Mouse (Mus musculus) kidney, embryonic 14.5 days (tissue): Measurements from ENCODE around the gene Ezh1. TPM values are rescaled to one million over a fixed set of nuclear protein-coding genes. Genes with fewer than 3 reads are reported as not detected.

Source experiments
- ATAC-seq: fragments of 200-750 bp; cut with Nextera tagmentation; 2 replicates; pipeline ENCODE4 v1.8.0; 2017; ENCODE audit warnings: moderate number of reproducible peaks, mild to moderate bottlenecking, moderate TSS enrichment, moderate library complexity; ENCODE audit not compliant: low FRiP score, low TSS enrichment
- H3K27ac ChIP-seq: fragments of 300-500 bp; sonication (generic); 2 replicates; pipeline ENCODE4 v1.5.1; 2014; ENCODE audit warnings: low read depth, mild to moderate bottlenecking, low read length, moderate library complexity, mixed read lengths
- H3K27me3 ChIP-seq: fragments of 300-500 bp; sonication (generic); 2 replicates; pipeline ENCODE4 v1.6.1; 2014; ENCODE audit warnings: mild to moderate bottlenecking, low read length; ENCODE audit not compliant: control insufficient read depth, insufficient read depth
- H3K36me3 ChIP-seq: fragments of 300-500 bp; sonication (generic); 2 replicates; pipeline ENCODE4 v1.6.1; 2014; ENCODE audit warnings: low read length, mixed read lengths; ENCODE audit not compliant: control insufficient read depth, insufficient read depth
- H3K4me1 ChIP-seq: fragments of 300-500 bp; sonication (generic); 2 replicates; pipeline ENCODE4 v1.6.1; 2014; ENCODE audit warnings: low read length, mixed read lengths; ENCODE audit not compliant: control insufficient read depth, insufficient read depth
- H3K4me2 ChIP-seq: fragments of 300-500 bp; sonication (generic); replicated peaks from 2 replicates; pipeline ENCODE4 v1.6.1; 2014; ENCODE audit warnings: low read depth, mild to moderate bottlenecking, low read length
- H3K4me3 ChIP-seq: fragments of 300-500 bp; sonication (generic); 2 replicates; pipeline ENCODE4 v1.5.1; 2014; ENCODE audit warnings: mild to moderate bottlenecking, low read length
- H3K9ac ChIP-seq: fragments of 300-500 bp; sonication (generic); 2 replicates; pipeline ENCODE4 v1.6.1; 2014; ENCODE audit warnings: low read depth, mild to moderate bottlenecking, low read length, moderate library complexity
- H3K9me3 ChIP-seq: fragments of 300-500 bp; sonication (generic); 2 replicates; pipeline ENCODE4 v1.6.1; 2016; ENCODE audit warnings: low read length; ENCODE audit not compliant: control insufficient read depth
- WGBS: fragments of 180-500 bp; shearing (Covaris S2); extraction: QIAGEN DNeasy Blood & Tissue Kit; methylation state at CpG from one replicate; pipeline ENCODE4 v1.1.7; 2014; 5-methylcytosine and 5-hydroxymethylcytosine counted together
- polyA plus RNA-seq: library from polyadenylated mRNA; unstranded; fragments of >200 nt; fragmentation: Nextera tagmentation; extraction: Ambion mirVana; gene quantifications from 2 replicates; pipeline ENCODE4 v1.2.1, GENCODE M21; 2014

The Ezh1 gene
- polyA plus RNA-seq, 1 experiment from 2014 or later: 27.4 TPM

DNA sequence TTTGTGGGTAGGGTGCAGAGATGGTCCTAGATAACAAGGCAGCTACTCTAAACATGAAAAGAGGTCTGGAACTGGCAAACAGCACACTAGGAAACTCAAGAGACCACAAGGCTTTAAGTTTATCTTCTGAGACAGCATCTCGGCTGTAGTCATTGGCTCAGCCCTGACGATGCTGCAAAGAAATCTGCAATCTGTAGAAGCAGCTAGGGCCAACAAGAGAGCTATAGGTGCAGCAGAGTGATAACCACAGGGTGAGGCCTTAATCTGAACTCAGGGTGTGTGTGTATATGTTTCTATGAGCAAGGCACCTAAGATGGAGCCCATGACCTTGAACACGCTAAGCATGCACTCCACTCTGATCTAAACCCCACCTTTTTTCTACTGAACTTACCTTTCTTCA lies 26.7 kb downstream of the Ezh1 start:
- no peaks in the 10 kb centered on the region for H3K4me1 ChIP-seq

DNA sequence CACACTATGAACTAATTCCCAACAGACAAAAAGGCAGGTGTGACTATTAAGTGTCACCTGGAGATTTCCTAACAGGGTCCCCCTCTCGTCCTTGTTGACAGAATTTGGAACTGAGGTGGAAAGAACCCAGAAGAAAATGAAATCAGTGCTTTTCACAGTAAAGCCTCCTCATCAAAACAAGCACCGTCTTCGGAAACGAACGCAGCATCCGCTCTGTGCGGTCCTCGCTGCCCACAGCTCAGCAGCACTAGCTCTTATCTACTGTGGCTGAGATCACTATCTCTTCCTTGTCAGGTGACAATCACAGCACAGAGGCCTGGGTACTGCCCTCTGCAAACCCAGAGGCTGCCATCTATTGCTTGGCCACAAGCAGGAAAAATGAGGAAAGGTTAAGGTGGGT lies 30.1 kb downstream of the Ezh1 start:
- Histone ChIP-seq H3K36me3 (peaks cover 78% of the 10 kb centered on the region), H3K27ac (no peak overlapping the region), H3K4me3 (no peak overlapping the region), H3K4me2 (no peak overlapping the region), H3K27me3 (no peaks in the 10 kb centered on the region), H3K9me3 (no peaks in the 10 kb centered on the region), H3K4me1 (peaks cover 6% of the 10 kb centered on the region; the same call in 1 of the 2 replicates), H3K9ac (no peak overlapping the region)
- ATAC-seq: no peak
- 90% methylated on average over 8 of the region's 8 CpGs for WGBS

More for the DNA sequence above, 26.7 kb downstream of the Ezh1 start:
- WGBS: 93% methylated on average over 3 of the region's 3 CpGs
- Histone ChIP-seq H3K27ac (no peak overlapping the region), H3K27me3 (no peaks in the 10 kb centered on the region), H3K9me3 (no peaks in the 10 kb centered on the region), H3K36me3 (peaks cover 75% of the 10 kb centered on the region), H3K4me2 (no peak overlapping the region), H3K4me3 (no peak overlapping the region), H3K9ac (no peak overlapping the region)
- ATAC-seq: no peak

DNA sequence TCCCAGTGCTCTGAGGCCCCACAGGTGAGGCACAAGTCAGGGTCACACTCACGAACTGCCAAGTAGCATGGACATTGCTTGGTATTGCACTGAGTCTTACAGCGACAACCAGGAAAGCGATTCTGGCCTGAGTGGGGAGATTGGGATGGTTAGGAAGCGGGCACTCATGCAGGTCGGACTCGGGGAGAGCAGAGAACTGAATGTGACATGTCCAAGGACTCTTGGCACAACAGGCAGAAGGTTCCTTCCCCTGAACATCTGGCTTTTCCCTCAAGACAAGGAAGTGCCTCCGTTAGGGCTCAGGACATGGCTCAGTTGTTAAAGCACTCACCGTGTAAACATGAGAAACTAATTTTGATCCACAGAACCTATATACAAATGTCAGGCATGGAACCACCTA lies 30.7 kb downstream of the Ezh1 start:
- no peak overlapping the region for H3K9ac ChIP-seq
- H3K4me2 ChIP-seq: no peak overlapping the region
- peaks cover 76% of the 10 kb centered on the region for H3K36me3 ChIP-seq
- H3K27me3 ChIP-seq: no peaks in the 10 kb centered on the region
- ATAC-seq: no peak
- 89% methylated on average over 8 of the region's 8 CpGs for WGBS
- H3K4me1 ChIP-seq: peaks cover 12% of the 10 kb centered on the region
- no peaks in the 10 kb centered on the region for H3K9me3 ChIP-seq
- H3K27ac ChIP-seq: no peak overlapping the region
- H3K4me3 ChIP-seq: no peak overlapping the region

DNA sequence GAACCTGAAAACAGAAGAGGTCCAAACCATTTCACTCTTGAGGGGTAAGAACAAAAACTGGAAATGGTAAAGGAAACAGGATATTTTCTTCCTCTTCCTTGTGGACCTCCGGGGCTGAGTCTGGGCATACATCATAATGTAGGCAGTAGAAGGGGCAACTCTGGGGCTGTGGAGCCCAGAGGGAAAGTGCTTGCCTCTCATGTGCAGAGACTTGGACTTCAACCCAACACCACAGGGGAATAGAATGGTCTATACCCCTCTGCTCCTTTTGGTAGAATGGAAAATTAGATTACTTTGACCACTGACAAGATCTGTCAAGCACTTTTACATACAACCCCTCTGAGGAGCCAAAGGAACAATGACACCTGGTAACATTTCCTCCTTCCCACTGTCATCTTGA lies 31.2 kb downstream of the Ezh1 start:
- 67% methylated on average over 1 of the region's 1 CpGs for WGBS
- no peak for ATAC-seq
- H3K36me3 ChIP-seq: peaks cover 71% of the 10 kb centered on the region
- H3K27me3 ChIP-seq: no peaks in the 10 kb centered on the region
- H3K4me1 ChIP-seq: peaks cover 17% of the 10 kb centered on the region
- H3K4me2 ChIP-seq: no peak overlapping the region
- no peak overlapping the region for H3K9ac ChIP-seq
- H3K4me3 ChIP-seq: no peak overlapping the region
- no peaks in the 10 kb centered on the region for H3K9me3 ChIP-seq
- no peak overlapping the region for H3K27ac ChIP-seq

DNA sequence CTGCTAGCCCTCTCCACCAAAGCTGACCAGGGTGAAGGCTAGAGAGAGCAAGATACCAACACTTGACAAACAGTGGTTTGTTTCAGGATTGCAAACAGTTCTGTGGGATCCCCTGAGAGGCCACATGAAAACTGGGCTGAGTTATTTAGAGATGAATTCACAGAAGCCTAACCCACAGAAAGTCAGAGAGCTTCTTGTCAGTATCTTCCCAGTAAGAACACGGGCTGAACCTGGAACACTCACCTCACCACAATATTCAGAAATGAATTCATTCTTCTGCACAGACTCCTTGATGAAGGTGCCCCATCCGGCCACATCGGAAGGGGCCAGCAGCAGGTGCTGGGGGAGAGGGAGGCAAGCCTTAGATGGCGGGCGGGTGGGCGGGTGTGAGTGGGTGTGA lies 31.6 kb downstream of the Ezh1 start:
- Histone ChIP-seq H3K9me3 (no peaks in the 10 kb centered on the region), H3K4me2 (no peak overlapping the region), H3K9ac (no peak overlapping the region), H3K4me3 (no peak overlapping the region), H3K27me3 (no peaks in the 10 kb centered on the region), H3K4me1 (peaks cover 21% of the 10 kb centered on the region), H3K27ac (no peak overlapping the region), H3K36me3 (peaks cover 67% of the 10 kb centered on the region)
- 81% methylated on average over 6 of the region's 6 CpGs for WGBS
- no peak for ATAC-seq

DNA sequence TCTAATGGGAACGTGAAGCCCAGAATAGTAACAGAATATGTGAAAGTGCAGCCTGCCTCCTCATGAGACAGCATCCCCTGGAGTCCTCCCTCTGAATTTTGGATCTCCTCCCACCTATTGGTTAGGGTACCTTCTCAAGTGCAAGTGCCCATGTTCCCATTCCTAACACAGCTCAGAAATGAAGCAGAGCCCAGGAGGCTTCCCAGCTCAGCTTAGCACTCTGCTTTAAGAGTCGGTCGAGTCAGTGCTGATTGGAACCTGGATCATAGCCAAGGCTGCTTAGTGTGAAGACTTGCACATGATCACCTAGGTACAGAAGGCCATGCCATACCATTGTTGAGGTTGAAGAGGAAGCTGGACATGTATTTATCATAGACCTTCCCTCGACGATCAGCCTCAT lies 32.1 kb downstream of the Ezh1 start:
- 86% methylated on average over 5 of the region's 5 CpGs for WGBS

DNA sequence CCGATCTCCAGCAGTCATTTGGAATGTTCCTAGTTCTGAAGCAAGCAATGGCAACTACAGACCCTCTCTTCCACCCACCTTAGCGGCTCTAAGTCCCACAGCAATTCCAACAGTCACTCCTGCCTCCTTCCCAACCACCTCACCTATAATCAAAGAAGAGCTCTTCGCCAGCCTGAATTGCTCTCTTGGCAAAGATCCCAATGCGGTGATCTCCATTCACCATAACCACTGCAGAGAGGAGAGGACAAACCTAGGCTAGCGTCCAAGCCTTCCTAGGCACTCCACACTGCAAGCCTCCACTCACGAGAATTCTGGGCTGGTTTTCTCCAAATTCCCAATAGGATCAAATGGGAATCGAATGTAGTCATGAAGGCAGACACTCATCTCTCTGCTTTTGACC lies 33.2 kb downstream of the Ezh1 start:
- ATAC-seq: no peak
- 93% methylated on average over 7 of the region's 7 CpGs for WGBS
- H3K9ac ChIP-seq: no peak overlapping the region
- peaks cover 53% of the 10 kb centered on the region for H3K36me3 ChIP-seq
- H3K27ac ChIP-seq: no peak overlapping the region
- peaks cover 37% of the 10 kb centered on the region for H3K4me1 ChIP-seq
- H3K4me2 ChIP-seq: no peak overlapping the region
- no peaks in the 10 kb centered on the region for H3K9me3 ChIP-seq
- no peaks in the 10 kb centered on the region for H3K27me3 ChIP-seq
- no peak overlapping the region for H3K4me3 ChIP-seq

More for the DNA sequence above, 32.1 kb downstream of the Ezh1 start:
- no peaks in the 10 kb centered on the region for H3K27me3 ChIP-seq
- no peak overlapping the region for H3K9ac ChIP-seq
- H3K36me3 ChIP-seq: peaks cover 62% of the 10 kb centered on the region
- no peak overlapping the region for H3K27ac ChIP-seq
- no peak overlapping the region for H3K4me2 ChIP-seq
- H3K4me1 ChIP-seq: peaks cover 26% of the 10 kb centered on the region
- ATAC-seq: no peak
- H3K9me3 ChIP-seq: no peaks in the 10 kb centered on the region
- no peak overlapping the region for H3K4me3 ChIP-seq

DNA sequence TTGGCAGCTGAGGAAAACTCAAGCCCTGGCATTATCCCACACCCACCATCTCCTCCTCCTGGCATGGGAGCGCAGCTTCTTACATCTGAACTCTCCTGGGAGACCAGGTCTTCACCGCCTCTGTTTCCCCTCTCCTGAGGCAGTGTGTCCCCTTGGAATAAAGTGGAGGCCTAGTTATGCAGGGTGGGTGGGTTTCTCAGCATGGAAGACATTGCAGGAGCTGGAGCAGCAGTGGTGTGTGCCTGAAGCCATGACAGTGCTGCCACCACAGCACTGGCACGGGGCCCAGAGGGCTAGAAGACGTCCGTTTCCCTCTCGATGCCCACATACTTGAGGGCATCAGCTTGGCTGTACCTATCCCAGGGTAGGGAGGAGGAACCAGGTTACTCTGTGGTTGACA lies 33.6 kb downstream of the Ezh1 start:
- no peak overlapping the region for H3K4me3 ChIP-seq
- H3K36me3 ChIP-seq: peaks cover 48% of the 10 kb centered on the region
- no peak overlapping the region for H3K4me2 ChIP-seq
- peaks cover 37% of the 10 kb centered on the region for H3K4me1 ChIP-seq
- no peaks in the 10 kb centered on the region for H3K9me3 ChIP-seq
- no peak overlapping the region for H3K27ac ChIP-seq
- H3K27me3 ChIP-seq: no peaks in the 10 kb centered on the region
- 87% methylated on average over 6 of the region's 6 CpGs for WGBS
- ATAC-seq: no peak
- H3K9ac ChIP-seq: no peak overlapping the region

DNA sequence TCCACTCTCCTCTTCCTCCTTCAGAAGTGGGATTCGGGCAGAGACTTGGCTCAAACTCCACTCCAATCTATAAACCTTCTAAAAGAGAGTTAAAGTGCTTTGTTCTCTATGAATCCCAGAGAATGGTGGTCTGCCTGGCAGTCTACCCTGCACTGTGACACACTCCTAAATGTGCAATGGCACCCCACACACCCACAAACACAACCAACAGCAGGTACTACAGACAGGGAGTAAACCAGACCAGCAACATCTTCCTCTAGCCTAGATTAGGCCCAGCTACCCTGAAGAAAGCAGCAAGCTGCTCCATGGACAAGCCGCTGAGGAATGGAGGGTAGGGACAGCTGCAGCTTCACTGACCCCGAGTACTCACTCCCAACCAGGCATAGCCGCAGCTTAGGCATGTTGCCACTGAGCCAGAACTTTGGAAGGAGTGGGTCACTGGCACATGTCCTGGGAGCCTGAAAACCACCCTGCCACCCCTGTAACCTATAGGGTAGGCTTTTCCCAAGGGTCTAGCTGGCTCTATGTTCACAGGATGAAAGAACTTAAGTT lies 34.3 kb downstream of the Ezh1 start:
- Histone ChIP-seq H3K4me2 (no peak overlapping the region), H3K27me3 (no peaks in the 10 kb centered on the region), H3K9me3 (no peaks in the 10 kb centered on the region), H3K4me3 (no peak overlapping the region), H3K36me3 (peaks cover 43% of the 10 kb centered on the region), H3K27ac (peak overlapping the region; percentile 51; the same call in 1 of the 2 replicates), H3K4me1 (peaks cover 37% of the 10 kb centered on the region), H3K9ac (no peak overlapping the region)
- 71% methylated on average over 4 of the region's 4 CpGs for WGBS
- no peak for ATAC-seq
